Mouse (Mus musculus) bone marrow macrophage, adult 2 months (primary cell): Measurements from ENCODE around the gene Ube2n. TPM values are rescaled to one million over a fixed set of nuclear protein-coding genes. Genes with fewer than 3 reads are reported as not detected.

ENCODE experiments used
- H3K27ac ChIP-seq: 2 replicates; pipeline ENCODE4 v1.5.1; 2012; ENCODE audit warnings: low read depth, low read length; ENCODE audit not compliant: insufficient read depth
- H3K4me1 ChIP-seq: 2 replicates; pipeline ENCODE4 v1.6.1; 2012; ENCODE audit warnings: low read length; ENCODE audit not compliant: control insufficient read depth, insufficient read depth
- H3K4me3 ChIP-seq: 2 replicates; pipeline ENCODE4 v1.5.1; 2012; ENCODE audit warnings: mild to moderate bottlenecking, low read length, moderate library complexity; ENCODE audit not compliant: insufficient read depth
- CTCF ChIP-seq: IDR thresholded peaks from 2 replicates; pipeline ENCODE4 v1.5.1; 2012; ENCODE audit warnings: low read depth, mild to moderate bottlenecking, low read length, moderate library complexity
- POLR2A ChIP-seq: IDR thresholded peaks from 2 replicates; pipeline ENCODE4 v1.6.1; 2012; ENCODE audit warnings: mild to moderate bottlenecking, low read depth, low read length, borderline replicate concordance
- polyA plus RNA-seq: library from polyadenylated mRNA; stranded (reverse); fragments of >200 nt; gene quantifications from 2 replicates; pipeline ENCODE4 v1.2.4, GENCODE M21; 2012; ENCODE audit not compliant: missing spikeins, insufficient read depth, insufficient read length

Gene Ube2n
- polyA plus RNA-seq, 1 experiment = 116 TPM

GRCm38 (mm10) chr10:95517656-95518055, 2.7 kb downstream of the Ube2n start:
- Histone ChIP-seq H3K4me1 (peaks cover 25% of the 10 kb centered on the region), H3K27ac (no peak overlapping the region), H3K4me3 (no peak overlapping the region)
- TF ChIP-seq CTCF (no peak), POLR2A (no peak)

- Histone ChIP-seq H3K27ac (no peak overlapping the region), H3K4me3 (no peak overlapping the region), H3K4me1 (peaks cover 39% of the 10 kb centered on the region)
- TF ChIP-seq POLR2A = no peak
- no peak for TF ChIP-seq CTCF
Measured at GRCm38 (mm10) chr10:95525037-95525675, 10.2 kb downstream of the Ube2n start.

GRCm38 (mm10) chr10:95525871-95526270, 10.9 kb downstream of the Ube2n start:
- TF ChIP-seq CTCF (no peak), POLR2A (no peak)
- Histone ChIP-seq H3K27ac (no peak overlapping the region), H3K4me1 (peaks cover 40% of the 10 kb centered on the region)

GRCm38 (mm10) chr10:95526495-95527122, 11.7 kb downstream of the Ube2n start:
- peaks cover 44% of the 10 kb centered on the region for H3K4me1 ChIP-seq
- H3K4me3 ChIP-seq = no peak overlapping the region
- no peak overlapping the region for H3K27ac ChIP-seq
- TF ChIP-seq POLR2A (no peak), CTCF (no peak)

More at GRCm38 (mm10) chr10:95525871-95526270, 10.9 kb downstream of the Ube2n start:
- no peak overlapping the region for H3K4me3 ChIP-seq

- TF ChIP-seq CTCF (no peak), POLR2A (no peak)
- Histone ChIP-seq H3K27ac (peak overlapping the region; percentile 90), H3K4me1 (peaks cover 59% of the 10 kb centered on the region), H3K4me3 (no peak overlapping the region)
Measured at GRCm38 (mm10) chr10:95530551-95531121, 15.7 kb downstream of the Ube2n start.

- TF ChIP-seq CTCF (no peak), POLR2A (no peak)
Measured at GRCm38 (mm10) chr10:95532916-95533315, 18.0 kb downstream of the Ube2n start.

GRCm38 (mm10) chr10:95533382-95533781, 18.4 kb downstream of the Ube2n start:
- no peak for TF ChIP-seq POLR2A
- no peak for TF ChIP-seq CTCF

More at GRCm38 (mm10) chr10:95532916-95533315, 18.0 kb downstream of the Ube2n start:
- H3K27ac ChIP-seq = no peak overlapping the region
- H3K4me3 ChIP-seq = no peak overlapping the region
- peaks cover 46% of the 10 kb centered on the region for H3K4me1 ChIP-seq

GRCm38 (mm10) chr10:95535399-95536221, 20.7 kb downstream of the Ube2n start:
- Histone ChIP-seq H3K27ac (no peak overlapping the region), H3K4me3 (no peak overlapping the region), H3K4me1 (peaks cover 27% of the 10 kb centered on the region)
- TF ChIP-seq CTCF = peak; percentile 13; the same call in 1 of the 2 replicates
- TF ChIP-seq POLR2A = no peak

More at GRCm38 (mm10) chr10:95533382-95533781, 18.4 kb downstream of the Ube2n start:
- no peak overlapping the region for H3K27ac ChIP-seq
- H3K4me1 ChIP-seq = peaks cover 44% of the 10 kb centered on the region
- H3K4me3 ChIP-seq = no peak overlapping the region

- TF ChIP-seq CTCF = no peak
- TF ChIP-seq POLR2A = no peak
Measured at GRCm38 (mm10) chr10:95536222-95536541, 21.2 kb downstream of the Ube2n start.

More at GRCm38 (mm10) chr10:95536222-95536541, 21.2 kb downstream of the Ube2n start:
- H3K4me3 ChIP-seq = no peak overlapping the region
- H3K27ac ChIP-seq = no peak overlapping the region
- peaks cover 25% of the 10 kb centered on the region for H3K4me1 ChIP-seq
